Mouse (Mus musculus) MEL (cell line): ENCODE results near the gene Nipsnap2.

Experiments
- CTCF ChIP-seq, 3 experiments: IDR thresholded peaks in 2 of 3; conservative IDR thresholded peaks in 1 of 3; 2 replicates each; pipeline ENCODE4 v1.5.1; 2011 to 2012; ENCODE audit warnings: low read length in 3 of 3, low read depth in 2 of 3, mild to moderate bottlenecking in 2 of 3, improper control_type of control experiment in 1 of 3, inconsistent platforms in 1 of 3, mixed read lengths in 1 of 3, moderate library complexity in 1 of 3; ENCODE audit not compliant: control insufficient read depth in 1 of 3, insufficient read depth in 1 of 3, poor library complexity in 1 of 3, severe bottlenecking in 1 of 3
- GATA1 ChIP-seq: IDR thresholded peaks from 2 replicates; pipeline ENCODE4 v1.6.1; 2011; ENCODE audit warnings: low read depth, low read length, improper control_type of control experiment
- HCFC1 ChIP-seq: IDR thresholded peaks from 2 replicates; pipeline ENCODE4 v1.6.1; 2012; ENCODE audit warnings: low read depth, mild to moderate bottlenecking, inconsistent platforms, low read length, improper control_type of control experiment, moderate library complexity
- MAX ChIP-seq: IDR thresholded peaks from 2 replicates; pipeline ENCODE4 v1.6.1; 2011; ENCODE audit warnings: low read length, improper control_type of control experiment
- MAZ ChIP-seq: IDR thresholded peaks from 2 replicates; pipeline ENCODE4 v1.6.1; 2012; ENCODE audit warnings: low read depth, mild to moderate bottlenecking, inconsistent platforms, low read length, improper control_type of control experiment
- MEF2A ChIP-seq: IDR thresholded peaks from 2 replicates; pipeline ENCODE4 v1.6.1; 2014; ENCODE audit warnings: low read depth, mild to moderate bottlenecking, inconsistent platforms, low read length, improper control_type of control experiment; ENCODE audit not compliant: poor library complexity, insufficient replicate concordance, severe bottlenecking; ENCODE audit errors: extremely low read depth
- MXI1 ChIP-seq: IDR thresholded peaks from 2 replicates; pipeline ENCODE4 v1.6.1; 2011; ENCODE audit warnings: mild to moderate bottlenecking, low read depth, low read length, improper control_type of control experiment
- NRF1 ChIP-seq: IDR thresholded peaks from 2 replicates; pipeline ENCODE4 v1.6.1; 2014; ENCODE audit warnings: low read depth, mild to moderate bottlenecking, inconsistent platforms, low read length, improper control_type of control experiment, moderate library complexity; ENCODE audit not compliant: poor library complexity, insufficient read depth, severe bottlenecking
- POLR2A ChIP-seq, 2 experiments: IDR thresholded peaks; 2 replicates each; pipeline ENCODE4 v1.6.1; 2011 to 2012; ENCODE audit warnings: low read length in 2 of 2, mild to moderate bottlenecking in 2 of 2, control low read depth in 1 of 2, improper control_type of control experiment in 1 of 2, low read depth in 1 of 2, moderate library complexity in 1 of 2; ENCODE audit not compliant: control insufficient read depth in 1 of 2, insufficient read depth in 1 of 2, poor library complexity in 1 of 2
- TAL1 ChIP-seq: IDR thresholded peaks from 2 replicates; pipeline ENCODE4 v1.6.1; 2012; ENCODE audit warnings: mild to moderate bottlenecking, inconsistent platforms, low read length, moderate library complexity, mixed read lengths
- TBP ChIP-seq: IDR thresholded peaks from 2 replicates; pipeline ENCODE4 v1.8.0; 2011; ENCODE audit warnings: low read depth, low read length, improper control_type of control experiment
- UBTF ChIP-seq: IDR thresholded peaks from 2 replicates; pipeline ENCODE4 v1.6.1; 2012; ENCODE audit warnings: low read depth, mild to moderate bottlenecking, inconsistent platforms, low read length, improper control_type of control experiment, moderate library complexity, borderline replicate concordance; ENCODE audit not compliant: insufficient read depth

GRCm38 (mm10) chr5:129730344-129730743, 5.5 kb downstream of the Nipsnap2 start:
- TF ChIP-seq TBP (no peak), NRF1 (no peak), GATA1 (no peak), TAL1 (no peak), HCFC1 (no peak), MEF2A (no peak), UBTF (no peak), MAZ (0 out of 2 replicates have a peak, but pooled peaks have one; percentile 11), CTCF (IDR thresholded peaks at IDR 0.05 in 2 of 3, conservative IDR thresholded peaks at IDR 0.05 in 1 of 3; ENCODE audit: control insufficient read depth in 1 of 3, insufficient read depth in 1 of 3, low read depth in 2 of 3, low read length in 3 of 3, poor library complexity in 1 of 3, severe bottlenecking in 1 of 3) (no peak), MAX (no peak; the same call in 1 of the 2 replicates), MXI1 (peak; percentile 58; the same call in 1 of the 2 replicates), POLR2A (IDR thresholded peaks at IDR 0.05; ENCODE audit: control insufficient read depth in 1 of 2, insufficient read depth in 1 of 2, low read depth in 1 of 2, low read length in 2 of 2, poor library complexity in 1 of 2) (no peak)
